Mouse (Mus musculus): ENCODE measurements at regions not wholly inside any gene's neighbourhood (a gene's known extent, or its start where the extent isn't known, plus 50 kb on each side); places are given as distances from the start of the nearest gene placed in this dataset.
"Not testable (repeated sequence)": the region's sequence is repeated elsewhere in the genome, so short reads cannot be mapped to it uniquely, and the experiment has no call there.

DNA sequence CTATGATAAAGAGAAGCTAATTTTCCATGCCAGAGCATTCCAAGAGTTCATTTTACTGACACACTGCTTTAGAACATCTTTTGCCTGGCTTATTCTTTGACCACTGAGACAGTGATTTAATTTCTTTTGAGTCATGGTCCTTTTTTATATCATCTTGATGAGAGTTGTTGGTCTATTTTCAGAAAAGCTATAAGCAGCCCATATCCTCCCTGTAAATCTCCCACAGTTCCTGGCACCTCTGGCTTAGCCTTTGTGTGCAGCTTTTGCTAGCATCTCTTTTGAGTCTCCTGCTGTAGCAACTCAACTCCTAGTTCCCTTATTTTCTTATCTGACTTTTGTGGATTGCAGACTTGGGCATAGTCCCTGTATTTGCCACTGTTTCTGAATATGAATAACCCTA lies 207.5 kb upstream of the 4931417E11Rik start:
- DNase-seq (ENCODE audit: low spot score): no peak

DNA sequence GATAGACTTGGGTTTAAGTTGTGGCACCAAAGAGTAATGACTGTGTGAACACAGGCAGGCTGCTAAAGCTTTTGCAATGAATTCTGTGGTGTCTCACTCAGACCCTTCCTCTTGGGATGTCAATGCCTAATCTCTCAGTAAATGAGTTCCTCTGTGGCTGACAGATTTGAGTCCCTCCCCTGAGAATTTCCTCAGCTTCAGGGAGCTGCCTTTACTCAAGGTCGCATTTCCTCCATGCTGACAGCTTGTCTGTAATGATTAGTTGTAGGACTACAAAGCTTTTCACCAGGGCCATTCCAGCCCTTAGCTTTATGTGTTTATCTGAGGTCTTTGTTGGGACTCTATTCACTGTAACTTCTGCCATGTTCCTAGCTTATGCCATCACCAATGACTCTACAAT lies 199.9 kb upstream of the 4931417E11Rik start:
- DNase-seq (ENCODE audit: low spot score): no peak

DNA sequence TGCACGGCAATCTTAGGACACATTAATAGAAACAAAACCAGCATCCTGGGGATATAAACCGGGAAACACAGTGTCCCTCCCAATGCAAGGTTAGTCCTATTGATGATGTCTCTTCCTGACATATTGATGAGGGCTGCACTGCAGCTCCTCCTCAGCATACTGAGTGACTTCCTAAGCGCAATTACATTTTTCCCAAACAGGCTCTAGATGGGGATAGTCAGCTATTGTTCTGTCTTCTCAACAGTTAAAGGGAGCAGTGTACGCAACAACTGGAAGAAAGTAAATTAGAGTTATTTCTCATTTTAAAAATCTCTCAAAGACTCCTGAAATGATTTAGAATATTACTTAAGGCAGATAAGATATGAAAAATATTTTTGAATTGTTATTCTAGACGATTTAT lies 189.5 kb upstream of the 4931417E11Rik start:
- no peak for DNase-seq (ENCODE audit: low spot score)

DNA sequence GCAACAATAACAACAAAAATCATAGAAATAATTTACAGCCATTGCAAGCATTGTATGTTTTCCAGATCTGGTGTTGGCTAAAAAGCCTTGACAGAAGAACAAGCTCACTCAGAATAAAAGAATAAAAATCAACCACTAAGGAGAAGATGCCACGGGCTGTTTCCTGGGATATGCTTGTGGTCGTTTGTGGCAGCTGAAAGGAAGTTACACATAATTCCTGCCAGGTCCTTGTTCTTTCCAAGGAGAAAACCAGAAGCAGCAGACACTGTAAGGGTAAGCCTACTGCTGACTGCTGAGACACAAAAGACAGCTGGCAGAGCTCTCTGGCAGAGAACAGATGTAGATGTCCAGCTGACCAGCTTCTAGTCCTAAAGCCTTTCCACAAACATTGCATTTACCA lies 175.9 kb upstream of the 4931417E11Rik start:
- no peak for DNase-seq (ENCODE audit: low spot score)

DNA sequence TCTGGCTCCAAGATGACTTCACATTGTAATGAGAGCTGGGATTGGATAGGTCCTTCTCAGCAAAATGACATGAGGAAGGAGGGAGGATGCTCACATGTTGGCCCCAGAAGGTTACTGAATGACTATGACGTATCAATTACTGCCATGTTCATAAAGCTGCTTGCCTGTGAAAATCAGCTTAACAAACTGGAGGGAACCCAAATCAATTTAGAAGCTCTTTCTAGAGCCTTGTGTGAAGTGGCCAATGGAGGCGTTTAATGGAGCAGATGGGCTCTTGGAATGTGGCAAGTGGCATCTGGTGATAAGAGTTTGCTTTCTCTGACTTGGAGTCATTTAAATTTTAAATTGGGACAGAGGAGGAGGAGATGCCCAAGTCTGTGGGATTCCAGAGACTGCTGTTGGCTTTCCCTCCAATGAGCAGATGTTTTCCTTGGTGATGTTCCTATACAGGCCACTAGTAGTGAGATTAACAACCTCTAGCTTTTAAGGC lies 175.4 kb upstream of the 4931417E11Rik start:
- DNase-seq (ENCODE audit: low spot score): no peak

DNA sequence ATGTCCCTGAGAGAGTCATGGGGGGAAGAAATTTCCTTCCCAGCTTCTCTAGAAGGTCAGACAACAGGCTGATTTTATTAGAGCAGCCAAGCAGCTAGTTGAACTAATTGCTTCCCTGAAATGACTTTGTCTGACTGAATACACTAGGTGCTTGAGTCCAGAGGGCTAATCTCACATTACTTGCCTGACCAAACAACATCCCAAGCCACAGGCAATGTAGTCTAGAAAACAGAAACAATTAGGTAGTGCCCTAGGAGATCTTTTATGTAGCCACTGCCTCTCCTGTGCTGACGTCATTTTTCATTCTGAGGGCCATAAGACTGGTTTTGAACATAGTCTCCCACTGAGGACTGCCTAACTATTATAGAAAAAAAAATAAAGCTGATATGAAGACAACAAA lies 159.1 kb upstream of the 4931417E11Rik start:
- no peak for DNase-seq (ENCODE audit: low spot score)

DNA sequence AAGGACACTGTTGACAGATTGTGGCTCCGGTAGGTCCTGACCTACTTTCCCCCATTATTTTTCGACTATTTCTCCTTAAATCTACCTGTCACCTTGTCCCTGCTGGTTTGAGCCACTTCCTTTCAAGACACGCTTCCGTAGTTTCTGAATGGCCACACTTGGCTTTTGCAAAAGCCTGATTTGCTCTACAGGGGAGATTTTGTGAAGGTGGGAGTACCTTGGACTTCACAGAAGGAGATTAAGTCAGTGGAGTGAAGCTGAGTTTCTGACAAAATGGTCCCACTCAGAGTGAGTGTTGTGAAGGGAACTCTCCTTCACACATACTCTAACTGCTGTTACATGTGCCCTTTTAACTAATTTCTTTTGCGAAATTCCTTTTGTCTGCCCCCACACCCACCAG lies 157.0 kb upstream of the 4931417E11Rik start:
- no peak for DNase-seq (ENCODE audit: low spot score)

DNA sequence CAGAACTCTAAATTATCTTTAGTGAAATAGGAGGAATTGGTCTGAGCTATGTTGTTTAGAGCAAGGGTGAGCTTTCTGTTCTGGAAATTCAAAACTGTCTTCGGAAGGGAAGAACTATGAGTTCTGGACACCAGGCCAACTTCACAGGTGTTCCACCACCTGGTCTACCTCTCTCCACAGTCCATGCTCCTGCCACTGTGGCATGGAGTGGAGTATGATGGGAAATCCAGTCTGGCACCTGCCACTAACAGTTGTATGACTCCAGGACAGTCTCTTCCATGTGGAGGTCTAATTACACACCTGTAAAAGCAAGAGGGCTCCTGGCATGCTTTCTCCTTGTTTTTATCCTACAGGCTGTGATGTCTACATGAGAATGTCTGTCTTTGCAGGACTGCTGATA lies 154.7 kb upstream of the 4931417E11Rik start:
- DNase-seq (ENCODE audit: low spot score): no peak

DNA sequence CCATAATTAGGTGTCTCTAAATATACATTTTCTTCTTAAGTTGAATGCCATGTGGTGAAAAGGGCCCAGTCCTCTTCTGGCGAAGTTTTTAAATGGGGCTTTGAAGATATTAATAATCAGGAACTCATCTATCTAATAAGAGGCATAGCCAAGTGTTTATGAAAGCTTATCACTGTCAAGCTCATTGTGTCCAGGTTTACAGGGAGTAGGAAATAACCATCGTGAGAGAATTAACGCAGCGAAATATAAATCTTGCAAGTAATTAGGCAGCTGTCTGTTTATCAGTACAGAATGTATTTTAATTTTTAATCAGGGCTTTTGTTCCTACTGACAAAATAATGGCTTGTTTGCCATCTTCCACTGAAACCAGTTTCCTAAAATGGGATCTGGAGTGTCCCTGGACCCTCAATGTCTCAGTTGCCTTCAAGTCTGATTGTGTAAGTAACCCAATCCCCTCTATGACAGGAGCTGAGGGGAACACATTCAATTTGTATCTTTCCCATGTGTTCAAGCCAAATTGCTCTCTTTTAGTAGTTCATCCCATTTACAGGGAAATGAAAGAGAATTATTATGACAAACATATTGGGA lies 152.5 kb upstream of the 4931417E11Rik start:
- DNase-seq (ENCODE audit: low spot score): no peak

DNA sequence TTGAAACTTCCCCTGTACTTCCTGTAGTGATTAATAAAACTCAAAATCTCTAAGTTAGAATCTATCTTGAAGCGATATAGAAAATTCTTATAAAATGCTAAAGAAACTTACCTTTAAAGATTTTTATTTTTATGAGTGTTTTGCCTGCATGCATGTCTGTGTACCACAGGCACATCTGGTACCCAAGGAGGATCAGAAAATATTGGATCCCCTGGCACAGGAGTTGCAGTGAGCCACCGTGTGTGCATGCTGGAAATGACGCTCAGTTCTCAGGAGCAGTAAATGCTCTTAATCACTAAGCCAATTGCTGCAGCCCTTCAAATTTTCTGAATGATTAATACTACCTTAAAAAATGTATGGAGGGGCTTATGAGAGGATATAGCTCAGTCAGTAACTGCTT lies 142.8 kb upstream of the 4931417E11Rik start:
- no peak for DNase-seq (ENCODE audit: low spot score)

DNA sequence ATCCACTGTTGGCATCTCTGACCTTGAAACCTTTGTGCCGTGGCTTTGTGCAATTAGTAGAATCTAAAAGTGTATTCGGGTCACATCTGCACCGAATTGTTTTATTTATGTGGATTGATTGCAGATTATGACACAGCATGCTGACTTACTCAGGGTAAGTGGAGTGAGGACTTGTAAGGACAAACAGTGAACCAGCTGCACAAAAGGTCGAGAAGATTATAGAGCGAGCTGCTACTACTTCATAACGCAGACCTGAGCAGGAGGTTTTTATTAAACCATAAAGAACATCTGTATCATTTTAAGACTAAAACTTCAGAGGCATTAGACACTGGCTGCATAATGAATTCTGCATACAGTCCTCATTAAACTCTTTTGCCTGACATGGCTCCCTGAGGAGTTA lies 142.4 kb upstream of the 4931417E11Rik start:
- no peak for DNase-seq (ENCODE audit: low spot score)

DNA sequence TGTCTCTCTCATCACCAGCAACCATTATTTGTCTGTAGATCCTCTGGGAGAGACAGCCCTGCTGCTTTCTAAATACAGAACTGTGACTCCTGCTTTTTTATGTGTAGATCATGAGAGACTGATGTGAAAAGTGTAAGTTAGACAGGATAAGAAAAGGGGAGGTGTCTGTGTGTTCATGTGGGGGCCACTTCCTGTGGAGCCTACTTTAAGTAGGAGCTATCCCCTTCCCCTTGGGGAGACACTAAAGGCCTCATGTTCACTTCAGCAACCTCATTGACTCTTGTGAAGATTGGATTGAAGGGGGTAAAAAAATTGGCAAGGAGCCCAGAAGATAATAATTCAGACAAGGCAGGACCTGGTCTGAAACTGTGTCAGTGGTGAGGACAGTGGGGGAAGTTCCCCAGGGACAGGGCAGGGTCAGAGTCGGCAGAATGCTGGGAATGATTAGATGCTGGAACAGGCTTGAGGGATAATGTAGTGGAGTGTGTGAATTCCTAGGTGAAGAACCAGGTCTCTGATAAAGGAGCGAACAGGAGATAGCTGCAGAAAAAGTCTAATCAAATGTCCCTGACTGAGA lies 140.7 kb upstream of the 4931417E11Rik start:
- DNase-seq (ENCODE audit: low spot score): no peak

DNA sequence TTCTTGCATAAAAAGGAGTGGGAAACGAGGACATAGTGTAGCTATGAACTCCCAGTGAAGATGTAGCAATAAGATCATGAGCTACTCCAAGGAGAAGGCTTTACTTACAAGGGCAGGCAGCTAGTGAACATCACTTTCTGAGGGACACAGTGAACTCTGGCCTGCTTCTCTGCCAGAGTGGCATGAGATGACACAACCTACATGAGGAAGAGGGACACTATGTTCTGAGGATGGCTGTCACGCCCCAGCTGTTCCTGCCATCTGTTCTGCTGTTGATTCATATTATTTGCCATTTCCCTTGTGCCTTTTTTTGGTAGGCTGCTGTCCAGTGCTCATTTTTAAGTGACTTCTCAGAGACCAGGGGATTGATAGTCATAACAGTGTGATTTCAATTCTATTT lies 118.2 kb upstream of the 4931417E11Rik start:
- DNase-seq (ENCODE audit: low spot score): no peak

DNA sequence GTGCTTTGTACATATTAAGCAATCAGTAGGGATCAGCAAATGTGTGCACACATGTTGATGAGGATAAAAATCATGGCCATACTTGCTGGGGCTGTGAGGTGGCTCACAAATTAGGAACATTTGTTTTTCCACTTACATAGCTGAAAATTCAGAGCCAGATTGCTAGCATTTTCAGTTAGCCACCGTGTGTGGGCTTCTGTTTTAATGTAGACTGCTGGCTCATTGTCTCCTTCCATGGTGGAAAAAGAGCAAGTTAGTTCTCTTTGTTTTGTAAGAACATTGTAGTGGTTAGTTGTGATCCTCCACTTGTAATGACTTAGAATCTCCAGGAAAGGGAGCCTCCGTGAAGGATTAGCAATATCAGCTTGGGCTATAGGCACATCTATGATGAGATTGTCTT lies 107.2 kb upstream of the 4931417E11Rik start:
- no peak for DNase-seq (ENCODE audit: low spot score)

DNA sequence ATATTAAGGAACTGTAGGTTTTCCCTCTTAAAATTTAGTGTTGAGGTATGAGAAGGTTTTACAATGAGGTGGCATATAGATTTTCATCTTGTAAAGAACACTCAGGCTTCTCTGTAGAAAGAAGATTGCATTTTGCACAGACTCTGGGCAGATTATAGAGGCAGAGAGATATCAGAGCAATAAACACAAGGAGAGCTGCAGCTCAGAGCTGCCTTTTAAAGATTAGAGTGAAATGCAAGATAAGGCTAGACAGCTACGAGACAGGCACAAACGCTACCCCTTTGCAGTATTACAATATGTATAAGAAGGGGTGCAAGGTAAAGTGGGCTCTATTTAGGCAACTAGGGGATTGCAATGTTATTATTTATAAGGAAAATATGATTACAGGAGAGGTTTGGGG lies 90.5 kb upstream of the 4931417E11Rik start:
- DNase-seq (ENCODE audit: low spot score): no peak

DNA sequence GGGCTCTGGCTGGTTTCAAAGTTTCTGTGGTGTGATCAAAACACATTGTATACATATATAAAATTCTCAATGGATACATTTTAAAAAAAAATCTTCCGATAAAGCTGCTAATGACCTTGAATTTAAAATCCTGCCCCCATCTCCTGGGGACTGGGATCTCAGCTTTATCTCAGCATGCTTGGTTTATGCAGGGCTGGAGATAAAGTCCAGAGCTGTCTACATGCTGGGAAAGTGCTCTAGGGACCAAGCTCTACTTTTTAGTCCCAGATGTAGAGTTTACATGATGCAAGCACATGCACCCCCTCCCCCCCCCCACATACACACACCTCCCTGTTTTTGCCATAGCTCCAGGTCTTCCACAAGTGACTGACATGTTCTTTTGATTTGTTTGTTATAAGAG lies 61.1 kb upstream of the 4931417E11Rik start:
- no peak for DNase-seq (ENCODE audit: low spot score)

DNA sequence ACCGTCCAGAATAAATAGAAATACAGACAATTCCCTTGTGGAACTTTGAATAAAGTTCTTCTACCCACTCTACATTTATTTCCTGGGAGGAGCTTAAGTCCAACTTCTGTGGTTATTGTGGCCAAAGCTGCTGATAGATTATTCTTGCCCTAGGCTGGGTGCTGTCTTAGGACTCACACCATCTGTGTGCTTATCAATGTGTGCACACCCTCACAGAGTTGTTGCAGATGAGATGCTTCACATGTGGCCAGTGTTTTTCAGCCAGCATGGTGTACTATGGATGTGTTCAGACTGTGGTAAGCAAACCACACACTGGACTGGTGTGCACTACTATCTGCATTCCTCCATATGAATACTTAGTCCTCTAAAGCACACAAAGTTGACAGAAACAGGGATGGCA lies 60.6 kb upstream of the 4931417E11Rik start:
- no peak for DNase-seq (ENCODE audit: low spot score)

DNA sequence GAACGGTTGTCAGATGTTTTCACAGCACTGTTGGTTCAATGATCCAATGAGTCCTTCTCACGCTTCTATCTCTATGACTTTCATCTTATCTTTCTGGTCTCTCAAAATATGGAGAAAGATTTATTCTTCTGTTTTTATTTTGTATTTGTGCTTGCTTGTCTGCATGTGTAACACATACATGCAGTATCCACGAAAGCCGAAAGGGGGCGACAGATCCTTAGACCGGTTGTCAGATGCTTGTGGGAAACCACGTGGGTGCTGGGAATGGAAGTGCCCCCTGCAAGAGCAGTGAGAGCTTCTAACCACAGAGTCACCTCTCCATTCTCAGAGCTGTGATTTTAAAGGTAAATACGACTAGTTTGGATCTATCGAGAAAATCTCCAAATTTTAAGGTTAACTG lies 54.2 kb upstream of the 4931417E11Rik start:
- peak; percentile 41 for DNase-seq (ENCODE audit: low spot score)

DNA sequence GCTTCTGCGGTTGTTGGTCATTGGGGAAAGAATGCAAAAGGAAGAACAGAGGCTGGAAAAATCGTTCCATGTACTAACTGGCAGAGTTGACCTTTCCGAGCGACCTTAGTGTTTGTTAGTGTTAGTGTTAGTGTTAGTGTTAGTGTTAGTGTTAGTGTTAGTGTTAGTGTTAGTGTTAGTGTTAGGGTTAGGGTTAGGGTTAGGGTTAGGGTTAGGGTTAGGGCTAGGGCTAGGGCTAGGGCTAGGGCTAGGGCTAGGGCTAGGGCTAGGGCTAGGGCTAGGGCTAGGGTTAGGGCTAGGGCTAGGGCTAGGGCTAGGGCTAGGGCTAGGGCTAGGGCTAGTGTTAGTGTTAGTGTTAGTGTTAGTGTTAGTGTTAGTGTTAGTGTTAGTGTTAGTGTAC lies 50.4 kb upstream of the 4931417E11Rik start:
- DNase-seq (ENCODE audit: low spot score): not testable (repeated sequence)

Measured in testis, postnatal 14 days (tissue).